Mouse (Mus musculus) MEL-GATA-1-ER (cell line): Measurements from ENCODE around the gene Nmur1.
"Not testable (repeated sequence)": the region's sequence is repeated elsewhere in the genome, so short reads cannot be mapped to it uniquely, and the experiment has no call there.

ENCODE experiments used
- DNase-seq: peaks from one replicate; pipeline ENCODE4 v3.0.0-alpha.2; 2012; ENCODE audit warnings: low read depth; ENCODE audit errors: extremely low read depth

Nmur1 gene

GRCm38 (mm10) chr1:86359798-86360179 is 66.2 kb downstream of the Nmur1 start:
- peak; percentile 38 for DNase-seq

GRCm38 (mm10) chr1:86358906-86359797 is 66.9 kb downstream of the Nmur1 start, which contains the start of gene Ncl:
TSS of gene Ncl (minus strand) at chr1:86359400.
- DNase-seq: peak; percentile 87

GRCm38 (mm10) chr1:86358229-86358905 is 67.7 kb downstream of the Nmur1 start:
- DNase-seq: no peak

DNA sequence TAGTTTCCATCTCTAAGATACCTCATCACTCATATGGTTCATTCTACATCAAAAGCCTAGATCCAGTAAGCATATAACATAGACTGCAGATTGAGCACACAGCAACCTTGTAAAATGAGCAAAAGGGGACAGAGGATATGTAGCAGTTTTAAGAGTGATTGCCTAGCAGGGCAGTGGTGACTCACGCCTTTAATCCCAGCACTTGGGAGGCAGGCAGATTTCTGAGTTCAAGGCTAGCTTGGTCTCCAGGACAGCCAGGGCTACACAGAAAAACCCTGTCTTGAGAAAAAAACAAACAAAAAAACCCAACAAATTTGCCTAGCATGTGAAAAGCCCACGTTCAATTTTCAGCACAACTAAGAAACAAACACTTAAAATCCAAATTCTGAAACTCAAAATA is 71.8 kb downstream of the Nmur1 start:
- no peak for DNase-seq

- no peak for DNase-seq
Measured at GRCm38 (mm10) chr1:86350576-86350975, 75.5 kb downstream of the Nmur1 start.

DNA sequence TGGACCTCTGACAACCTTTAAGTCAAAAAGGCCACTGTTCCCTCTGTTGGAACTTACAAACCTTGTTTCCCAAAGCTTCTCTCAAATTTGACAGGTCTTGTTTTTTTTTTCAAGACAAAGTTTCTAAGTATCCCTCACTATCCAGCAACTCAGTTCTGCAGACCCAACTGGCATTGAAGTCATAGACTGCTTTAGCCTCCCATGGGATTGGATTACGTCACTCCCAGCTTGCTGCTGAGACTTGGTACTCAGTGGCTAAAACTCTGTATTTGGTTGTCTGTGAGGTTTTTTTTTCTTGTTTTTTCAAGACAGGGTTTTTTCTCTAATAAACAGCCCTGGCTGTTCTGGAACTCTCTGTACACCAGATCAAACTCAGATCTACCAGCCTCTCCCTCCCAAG is 76.3 kb downstream of the Nmur1 start:
- DNase-seq: no peak

GRCm38 (mm10) chr1:86349201-86349600 is 76.8 kb downstream of the Nmur1 start:
- DNase-seq: no peak

- no peak for DNase-seq
Measured at GRCm38 (mm10) chr1:86348801-86349200, 77.2 kb downstream of the Nmur1 start.

DNA sequence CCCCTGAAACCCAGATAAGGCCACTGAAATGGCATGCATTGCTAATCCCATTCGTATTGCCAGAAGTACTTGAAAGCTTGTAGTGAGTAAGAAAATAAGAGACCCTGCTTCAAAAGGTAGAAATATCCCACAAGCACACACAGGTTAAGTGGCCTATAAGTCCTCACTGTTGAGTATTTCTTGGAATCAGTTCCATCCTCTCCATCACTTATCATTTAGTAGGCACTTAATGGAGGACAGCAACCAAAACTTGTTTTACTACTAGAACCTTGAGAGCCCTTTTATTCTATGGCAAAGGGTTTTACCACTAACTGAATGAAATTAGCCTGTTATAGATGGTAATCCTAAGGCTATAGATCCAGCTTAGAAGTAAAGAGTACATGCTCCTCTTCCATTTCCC is 77.9 kb downstream of the Nmur1 start:
- no peak for DNase-seq

DNA sequence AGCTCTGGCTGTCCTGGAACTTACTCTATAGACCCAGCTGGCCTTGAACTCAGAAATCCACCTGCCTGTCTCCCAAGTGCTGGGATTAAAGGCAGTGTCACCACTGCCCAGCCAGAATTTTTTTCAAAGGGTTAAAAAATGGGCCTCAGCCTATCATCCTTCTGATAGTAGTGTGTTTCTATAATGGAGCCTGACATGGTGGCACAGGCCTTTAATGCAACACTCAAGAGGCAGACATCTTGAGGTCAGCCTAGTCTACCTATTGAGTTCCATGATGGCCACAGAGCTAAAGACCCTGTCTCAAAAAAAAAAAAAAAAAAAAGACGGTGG is 78.3 kb downstream of the Nmur1 start:
- no peak for DNase-seq

- no peak for DNase-seq
Measured at GRCm38 (mm10) chr1:86346851-86347715, 78.9 kb downstream of the Nmur1 start.

DNA sequence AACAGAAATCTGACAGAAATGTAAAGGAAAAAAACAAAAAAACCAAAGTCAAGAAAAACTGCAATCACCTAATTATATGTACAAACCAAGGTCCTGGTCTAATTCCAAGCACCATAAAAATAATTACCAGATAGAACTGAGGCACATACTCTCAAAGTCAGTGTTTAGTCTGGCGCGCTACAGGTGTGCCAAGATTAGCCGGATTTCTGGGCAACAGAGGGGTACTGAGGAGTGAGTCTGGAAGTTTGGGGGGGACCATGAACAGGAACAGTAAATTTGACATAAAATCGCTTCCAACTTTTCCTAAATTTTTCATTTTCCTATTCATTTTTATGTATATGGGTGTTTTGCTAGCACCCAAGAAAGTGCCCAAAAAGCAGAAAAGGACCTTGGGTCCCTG is 80.1 kb downstream of the Nmur1 start:
- no peak for DNase-seq

- DNase-seq: no peak
Measured at GRCm38 (mm10) chr1:86345069-86345468, 81.0 kb downstream of the Nmur1 start.

- peak; percentile 59 for DNase-seq
Measured at GRCm38 (mm10) chr1:86343969-86344861, 81.8 kb downstream of the Nmur1 start.

DNA sequence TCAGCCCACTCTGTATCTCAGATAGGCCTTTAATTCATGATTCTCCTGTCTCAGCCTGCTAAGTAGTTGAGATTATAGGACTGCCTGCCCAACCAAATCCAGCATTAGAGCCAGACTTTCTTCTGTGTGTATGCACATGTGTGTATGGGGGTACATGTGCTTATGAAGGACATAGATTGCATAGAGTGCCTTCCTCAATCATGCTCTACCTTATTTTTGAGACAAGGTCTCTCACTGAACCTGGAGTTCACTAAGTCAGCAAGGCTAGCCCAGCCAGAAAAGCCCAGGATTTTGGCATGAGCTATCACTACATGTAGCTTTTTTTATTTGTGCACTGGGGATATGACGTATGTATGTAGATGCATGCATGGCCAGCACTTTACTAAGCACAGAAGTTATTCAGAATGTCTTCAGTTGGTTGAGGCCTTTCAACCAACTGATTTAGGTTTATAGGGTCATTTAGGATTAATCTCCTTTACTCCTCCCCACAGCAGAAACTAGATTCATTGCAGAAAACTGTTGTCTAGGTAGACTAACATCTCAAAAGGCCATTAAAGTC is 82.9 kb downstream of the Nmur1 start:
- no peak for DNase-seq

DNA sequence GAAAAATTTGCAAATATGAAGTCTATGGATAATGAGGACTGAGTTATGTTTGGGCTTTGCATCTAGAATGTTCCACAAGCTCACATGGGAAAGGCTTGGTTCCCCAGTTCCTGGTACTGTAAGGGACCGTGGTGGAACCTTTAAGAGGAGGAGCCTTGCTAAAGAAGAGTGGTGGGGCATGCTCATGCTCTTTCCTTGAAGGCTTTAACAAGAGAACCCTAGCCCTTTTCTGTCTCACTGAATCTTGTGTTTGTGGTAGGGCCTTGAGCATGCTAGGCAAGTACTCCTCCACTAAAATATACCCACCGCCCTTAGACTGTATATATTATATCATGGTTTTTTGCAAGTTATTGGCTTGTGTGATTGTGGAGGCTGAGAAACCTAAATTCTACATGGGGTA is 83.7 kb downstream of the Nmur1 start:
- no peak for DNase-seq

- DNase-seq: not testable (repeated sequence)
Measured at GRCm38 (mm10) chr1:86341096-86341495, 84.9 kb downstream of the Nmur1 start.

- DNase-seq: peak; percentile 64
Measured at GRCm38 (mm10) chr1:86339156-86339812, 86.7 kb downstream of the Nmur1 start.

DNA sequence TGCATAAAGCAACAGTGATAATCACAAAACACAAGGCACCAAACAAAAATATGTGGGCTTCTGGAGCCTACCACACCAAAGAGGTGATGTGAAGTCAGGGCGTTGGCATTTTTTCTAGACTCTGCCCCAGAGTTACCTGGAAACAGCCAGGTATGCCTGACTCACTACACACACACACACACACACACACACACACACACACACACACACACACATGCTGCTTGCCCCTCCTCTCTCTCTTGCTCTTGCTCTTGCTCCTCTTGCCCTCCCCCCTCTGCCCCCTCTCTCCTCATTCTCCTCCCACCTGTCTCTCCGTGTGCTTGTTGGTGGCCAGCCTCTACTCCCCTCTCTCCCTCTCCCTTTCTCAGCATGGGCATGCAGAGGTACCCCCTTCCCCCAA is 89.7 kb downstream of the Nmur1 start:
- DNase-seq: no peak
